Mouse (Mus musculus) neutrophil, adult 5-6 weeks (primary cell): ENCODE measurements around the gene Dapk3. TPM values are rescaled to one million over a fixed set of nuclear protein-coding genes. Genes with fewer than 3 reads are reported as not detected.

Experiments
- ATAC-seq: fragments of 151-379, 151-347 bp; 2 replicates; pipeline ENCODE4 v1.8.0; 2017; ENCODE audit warnings: mild to moderate bottlenecking, moderate TSS enrichment; ENCODE audit not compliant: insufficient number of reproducible peaks, poor library complexity, low FRiP score, severe bottlenecking; ENCODE audit errors: extremely low read depth
- total RNA-seq: library from RNA; stranded (forward); fragments of 200-1000 nt; gene quantifications from 2 replicates; pipeline ENCODE4 v1.2.3, GENCODE M21; 2017

Gene Dapk3
- total RNA-seq, 1 experiment from 2014 or later = 52.0 TPM

DNA sequence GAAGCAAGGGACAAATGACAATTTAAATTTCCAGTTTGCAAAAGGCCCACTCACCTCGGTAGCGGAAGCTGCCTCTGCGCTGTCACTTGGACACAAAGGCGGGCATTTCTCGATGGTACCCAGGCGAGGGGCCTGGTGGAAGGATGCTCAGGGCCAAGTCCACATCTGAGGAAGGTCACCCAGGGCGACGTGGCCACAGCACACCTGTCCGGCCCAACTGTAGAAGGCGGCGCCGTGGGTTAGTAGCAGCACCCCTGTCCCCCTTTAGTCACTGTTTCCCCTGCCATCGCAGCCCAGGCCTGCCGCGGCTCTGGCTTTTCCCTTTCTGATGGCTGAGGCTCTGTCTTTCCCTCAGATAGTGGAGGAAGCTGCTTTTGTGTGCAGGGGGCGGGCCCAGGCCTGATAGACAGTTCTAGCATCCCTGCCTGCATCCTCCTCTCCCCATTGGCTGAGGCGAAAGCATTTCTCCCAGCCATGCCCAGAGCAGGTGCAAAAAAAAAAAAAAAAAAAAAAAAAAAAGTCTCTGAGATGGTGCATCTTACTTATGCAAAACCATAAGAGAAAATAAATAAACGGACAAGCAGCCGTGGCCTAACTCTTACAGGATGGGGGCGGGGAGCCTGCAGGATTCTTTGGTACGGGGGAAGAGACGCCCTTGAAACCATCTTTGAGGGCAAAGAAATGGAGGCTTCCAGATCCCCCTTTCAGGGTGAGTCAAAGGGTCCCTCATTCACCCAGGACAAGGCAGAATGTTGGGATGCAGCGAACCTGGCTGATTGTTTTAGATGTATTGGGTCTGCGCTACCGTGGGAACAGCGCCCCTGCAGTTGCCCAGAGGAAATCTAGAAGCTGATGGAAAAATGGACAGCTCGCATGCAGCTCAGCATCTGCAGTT lies 47.9 kb downstream of the Dapk3 start, which contains the start of gene Atcay:
Atcay (minus strand) TSS at position 396 of the 895 bp plus-strand sequence.
- ATAC-seq = no peak

DNA sequence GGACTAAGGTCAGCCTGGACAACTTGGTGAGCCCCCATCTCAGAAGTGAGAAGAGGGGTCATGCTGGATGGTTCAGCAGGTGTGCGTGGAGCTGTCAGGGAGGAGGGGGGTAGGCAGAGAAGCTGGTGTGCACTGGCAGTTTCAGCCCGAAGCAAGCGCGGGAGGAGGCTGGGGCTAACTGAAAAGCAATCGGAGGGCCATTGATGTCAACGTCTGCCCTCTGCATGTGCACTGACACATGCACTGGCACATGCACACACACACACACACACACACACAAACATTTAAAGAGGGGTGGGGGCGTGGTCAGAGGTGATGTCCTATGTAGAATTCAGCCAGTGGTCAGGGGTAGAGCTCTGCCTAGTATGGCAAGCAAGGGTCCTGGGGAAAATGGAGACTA lies 48.6 kb downstream of the Dapk3 start:
- no peak for ATAC-seq

DNA sequence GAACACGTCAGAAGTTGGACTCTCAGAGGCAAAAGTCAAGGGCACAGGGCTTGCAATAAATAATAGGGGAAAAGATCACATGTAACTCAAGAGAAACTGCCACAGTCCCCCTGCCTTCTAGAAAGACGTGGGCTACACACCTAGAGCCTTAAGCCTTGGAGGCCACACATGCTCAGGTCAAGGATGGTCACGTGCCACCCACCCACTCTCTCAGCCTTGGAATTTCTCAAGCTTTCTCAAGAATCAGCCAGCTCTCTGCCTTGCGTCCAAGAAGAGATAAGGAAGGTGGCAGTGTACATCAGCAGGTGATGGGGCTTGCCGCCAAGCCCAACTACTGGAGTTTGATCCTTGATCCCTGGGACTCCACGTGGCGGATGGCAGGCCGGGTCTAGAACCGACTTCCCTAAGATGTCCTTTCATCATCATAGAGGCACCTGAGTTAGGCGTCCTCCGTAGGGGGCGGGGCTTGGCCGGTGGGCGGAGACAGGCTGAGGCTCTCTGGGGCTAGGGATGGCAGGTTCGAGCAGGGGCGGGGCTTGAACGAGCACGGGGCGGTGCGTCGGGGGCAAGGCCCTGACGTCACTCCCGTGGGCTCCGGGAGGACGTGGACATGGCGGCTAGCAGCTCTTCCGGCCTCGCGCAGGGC lies 49.9 kb downstream of the Dapk3 start, which contains the start of gene Zfr2:
Zfr2 (plus strand) TSS at position 576 of the 646 bp plus-strand sequence.
- peak; percentile 81 for ATAC-seq

DNA sequence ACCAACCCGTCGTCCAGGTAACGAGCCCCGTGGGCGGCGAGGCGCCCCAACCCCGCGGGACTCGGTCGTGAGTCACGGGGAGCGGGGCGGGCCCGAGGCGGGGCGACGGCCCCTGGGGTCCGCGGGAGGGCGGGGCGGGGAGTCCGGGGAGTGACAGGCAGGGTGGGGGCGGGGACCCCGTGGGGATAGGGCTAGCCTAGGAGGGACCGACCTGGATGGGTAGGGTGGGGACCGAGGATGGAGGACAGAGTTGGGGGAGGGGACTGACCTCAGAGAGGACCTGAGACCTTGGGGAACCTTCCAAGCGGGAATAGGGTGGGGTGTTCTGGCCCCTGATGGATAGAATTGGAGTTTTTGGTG lies 50.4 kb downstream of the Dapk3 start:
- no peak for ATAC-seq

DNA sequence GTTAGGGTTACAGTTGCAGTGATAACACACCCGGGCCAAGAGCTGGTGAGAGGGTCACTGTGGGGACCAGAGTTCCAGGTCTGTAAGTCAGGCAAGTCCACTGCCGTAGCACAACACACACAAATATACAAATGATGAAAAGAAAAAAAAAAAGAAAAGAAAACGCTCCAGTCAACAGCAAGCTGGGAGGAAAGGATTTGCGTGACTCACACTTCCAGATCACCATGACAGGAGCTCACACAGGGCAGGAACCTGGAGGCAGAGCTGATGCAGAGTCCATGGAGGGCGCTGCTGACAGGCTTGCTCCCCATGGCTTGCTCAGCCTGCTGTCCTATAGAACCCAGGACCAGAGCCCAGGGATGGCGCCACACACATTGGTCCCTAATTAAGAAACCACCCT lies 51.4 kb downstream of the Dapk3 start:
- no peak for ATAC-seq

DNA sequence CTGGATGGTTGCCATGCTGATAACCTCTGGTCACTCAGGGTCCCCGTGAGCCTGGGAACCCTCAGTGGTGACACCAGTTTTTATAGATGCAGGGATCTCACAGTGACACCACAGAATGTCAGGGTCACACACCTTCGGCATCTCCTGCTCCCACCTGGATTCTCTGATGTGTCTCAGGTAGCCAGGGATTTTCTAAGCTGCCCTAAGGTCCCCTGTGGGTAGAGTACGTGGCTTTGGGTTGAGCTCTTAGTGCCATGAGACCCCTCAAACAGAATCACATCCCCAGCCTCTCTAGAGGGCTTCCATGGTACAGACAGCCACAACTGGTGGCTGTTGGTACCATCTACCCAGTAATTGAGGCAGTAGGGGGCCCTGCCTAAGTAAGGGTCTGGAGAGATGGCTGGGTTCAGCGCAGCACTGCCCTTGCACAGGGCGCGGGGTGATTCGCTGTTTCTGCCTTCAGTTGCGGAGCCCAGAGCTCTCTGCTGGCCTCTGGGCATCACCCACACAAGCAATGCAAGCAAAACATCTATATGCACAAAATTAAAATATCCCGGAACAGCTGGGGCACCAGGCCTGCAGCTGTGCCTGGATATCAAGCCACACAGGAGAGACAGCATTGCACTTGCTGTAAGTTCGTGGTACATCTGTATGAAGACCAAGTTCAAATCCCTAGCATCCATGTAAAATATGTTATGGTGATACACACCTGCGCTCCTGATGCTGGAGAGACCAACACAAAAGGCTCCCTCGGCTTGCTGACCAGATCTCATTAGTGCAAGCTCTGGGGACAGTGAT lies 53.9 kb downstream of the Dapk3 start:
- ATAC-seq = no peak

DNA sequence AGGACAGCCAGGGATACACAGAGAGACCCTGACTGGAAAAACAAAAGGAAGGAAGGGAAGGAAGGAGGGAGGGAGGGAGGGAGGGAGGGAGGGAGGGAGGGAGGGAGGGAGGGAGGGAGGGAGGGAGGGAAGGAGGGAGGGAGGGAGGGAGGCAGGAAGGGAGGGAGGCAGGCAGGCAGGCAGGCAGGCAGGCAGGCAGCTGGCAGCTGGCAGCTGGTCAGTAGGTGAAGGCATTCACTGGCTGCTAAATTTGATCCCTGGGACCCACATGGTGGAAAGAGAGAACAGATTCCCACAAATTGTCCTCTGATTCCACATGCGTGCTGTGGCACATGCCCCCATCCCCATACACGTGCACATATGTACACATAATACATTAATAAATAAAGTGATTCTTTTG lies 55.8 kb downstream of the Dapk3 start:
- ATAC-seq = no peak

DNA sequence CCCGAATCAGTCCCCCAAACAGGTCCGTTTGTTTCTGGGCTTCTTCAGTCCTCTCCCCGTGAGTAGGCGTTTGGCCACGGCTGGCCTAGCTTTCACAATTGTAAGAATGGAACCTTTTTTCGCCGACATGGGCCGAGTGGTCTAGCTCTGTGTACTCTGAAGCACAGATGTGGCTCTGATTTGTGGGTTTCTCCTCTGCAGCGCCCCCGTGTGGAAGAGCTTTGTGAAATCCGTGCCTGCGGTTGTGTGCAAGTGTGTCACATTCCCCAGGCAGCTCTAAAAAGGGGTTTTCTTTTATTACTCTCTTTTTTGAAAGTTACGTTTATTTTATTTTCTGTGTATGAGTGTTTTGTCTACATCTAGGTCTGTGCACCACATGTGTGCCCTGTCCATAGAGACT lies 58.1 kb downstream of the Dapk3 start:
- ATAC-seq = no peak

DNA sequence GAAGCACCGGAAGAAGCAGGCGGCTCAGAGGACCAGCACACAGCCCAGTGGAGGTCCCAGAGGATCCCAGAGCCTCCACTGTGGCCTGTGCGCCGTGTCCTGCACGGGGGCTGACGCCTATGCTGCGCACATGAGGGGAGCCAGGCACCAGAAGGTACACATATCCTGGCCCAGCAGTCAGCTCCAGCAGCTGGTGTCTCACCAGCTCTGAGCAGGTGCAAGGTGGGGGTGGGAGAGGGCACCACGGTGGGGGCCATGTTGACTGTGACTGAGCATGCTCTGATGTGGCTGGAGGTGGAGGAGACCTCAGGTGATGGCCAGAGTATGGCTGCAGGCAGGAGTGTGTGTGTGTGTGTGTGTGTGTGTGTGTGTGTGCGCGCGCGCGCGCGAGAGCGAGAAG lies 59.2 kb downstream of the Dapk3 start:
- ATAC-seq = no peak

Other genes with a start within 250 kb of the Dapk3 start
- gene Gng7, start 168.1 kb upstream of the Dapk3 start, total RNA-seq = not detected in 2 replicates
- gene Diras1, start 157.3 kb upstream of the Dapk3 start, total RNA-seq = not detected in 2 replicates
- 8.6 and 19.5 TPM in 2 replicates for gene Slc39a3, start 145.6 kb upstream of the Dapk3 start, total RNA-seq
- gene Sgta, start 122.8 kb upstream of the Dapk3 start, total RNA-seq = 59.2 and 64.5 TPM in 2 replicates
- 1.5 and 4.5 TPM in 2 replicates for gene Thop1, start 113.0 kb upstream of the Dapk3 start, total RNA-seq
- 0.23 TPM in 1 of 2 replicates, not detected in the other for gene Creb3l3, start 84.1 kb upstream of the Dapk3 start, total RNA-seq
- 91.5 and 96.6 TPM in 2 replicates for gene Map2k2, start 77.1 kb upstream of the Dapk3 start, total RNA-seq
- gene Zbtb7a, start 47.8 kb upstream of the Dapk3 start, total RNA-seq = 28.7 and 31.1 TPM in 2 replicates
- 34.5 and 40.5 TPM in 2 replicates for gene Pias4, start 15.1 kb upstream of the Dapk3 start, total RNA-seq
- 1,126 and 1,171 TPM in 2 replicates for gene Eef2, start 6.4 kb upstream of the Dapk3 start, total RNA-seq
- not detected in 2 replicates for gene 4930442H23Rik, start 844 bp downstream of the Dapk3 start, total RNA-seq
- gene Nmrk2, start 19.0 kb downstream of the Dapk3 start, total RNA-seq = not detected in 2 replicates
- gene Atcay, start 47.8 kb downstream of the Dapk3 start, total RNA-seq = not detected in 2 replicates
- 1.5 and 1.6 TPM in 2 replicates for gene Zfr2, start 50.1 kb downstream of the Dapk3 start, total RNA-seq
- 9.1 and 12.3 TPM in 2 replicates for gene Matk, start 69.9 kb downstream of the Dapk3 start, total RNA-seq
- gene Mrpl54, start 83.9 kb downstream of the Dapk3 start, total RNA-seq = 52.4 and 76.6 TPM in 2 replicates
- 16.6 and 24.0 TPM in 2 replicates for gene Apba3, start 84.0 kb downstream of the Dapk3 start, total RNA-seq
- gene Tjp3, start 108.6 kb downstream of the Dapk3 start, total RNA-seq = 7.2 and 13.1 TPM in 2 replicates
- 98.0 and 112 TPM in 2 replicates for gene Pip5k1c, start 110.0 kb downstream of the Dapk3 start, total RNA-seq
- gene Cactin, start 138.1 kb downstream of the Dapk3 start, total RNA-seq = 30.1 and 38.4 TPM in 2 replicates
- 4.1 and 5.6 TPM in 2 replicates for gene Tbxa2r, start 145.7 kb downstream of the Dapk3 start, total RNA-seq
- gene Gipc3, start 160.3 kb downstream of the Dapk3 start, total RNA-seq = 0.25 TPM in 1 of 2 replicates, not detected in the other
- 30.3 and 36.5 TPM in 2 replicates for gene Hmg20b, start 167.5 kb downstream of the Dapk3 start, total RNA-seq
- gene Mfsd12, start 174.5 kb downstream of the Dapk3 start, total RNA-seq = 2.6 and 2.8 TPM in 2 replicates
- gene 4930404N11Rik, start 182.8 kb downstream of the Dapk3 start, total RNA-seq = 4.2 and 5.5 TPM in 2 replicates
- 16.5 and 16.8 TPM in 2 replicates for gene Fzr1, start 195.5 kb downstream of the Dapk3 start, total RNA-seq
- gene Dohh, start 201.4 kb downstream of the Dapk3 start, total RNA-seq = 11.2 and 16.9 TPM in 2 replicates
- gene Gm48551, start 201.5 kb downstream of the Dapk3 start, total RNA-seq = 3.1 and 5.6 TPM in 2 replicates
- 2.2 TPM in 1 of 2 replicates, not detected in the other for gene Gm48552, start 206.0 kb downstream of the Dapk3 start, total RNA-seq
- 2.5 and 2.6 TPM in 2 replicates for gene Smim24, start 210.0 kb downstream of the Dapk3 start, total RNA-seq